Mouse (Mus musculus): Measurements from ENCODE around the gene Cluh. TPM values are rescaled to one million over a fixed set of nuclear protein-coding genes. Genes with fewer than 3 reads are reported as not detected.

Gene Cluh
- total and polyA plus RNA-seq, 2 experiments from 2014 or later = 21.3 to 87.1 TPM

DNA sequence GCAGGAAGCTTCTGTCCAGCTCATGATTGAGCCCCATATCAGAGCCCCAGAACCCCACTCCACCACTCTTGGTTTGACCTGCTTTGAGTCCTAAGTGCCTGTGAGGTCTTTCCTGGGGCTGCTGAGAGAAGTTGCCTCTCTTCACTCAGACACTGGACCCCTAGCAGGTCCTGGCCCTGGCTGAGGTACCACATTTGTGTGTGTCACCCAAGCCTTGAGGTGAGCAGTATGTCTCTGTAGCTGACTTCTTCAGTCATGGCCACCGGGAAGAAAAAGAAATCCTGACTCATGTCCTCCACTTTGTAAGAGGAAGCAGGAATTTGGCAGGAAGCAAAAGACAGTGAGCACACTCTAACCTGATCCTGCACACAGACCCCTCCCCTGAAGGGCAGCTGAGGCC is 9.7 kb upstream of the Cluh start:
- peaks cover 5% of the 10 kb centered on the region; the same call in 1 of the 2 replicates for H3K4me1 ChIP-seq (ENCODE audit: insufficient read depth, low read length)
- TF ChIP-seq CTCF (IDR thresholded peaks at IDR 0.05; ENCODE audit: low read depth) = no peak
- no peaks in the 10 kb centered on the region for H3K36me3 ChIP-seq (ENCODE audit: insufficient read depth, low read length)
- H3K27me3 ChIP-seq (ENCODE audit: insufficient read depth, low read length) = no peaks in the 10 kb centered on the region
- DNase-seq (ENCODE audit: low spot score) = no peak
- H3K27ac ChIP-seq = no peak overlapping the region
- H3K4me3 ChIP-seq (ENCODE audit: low read length) = no peak overlapping the region
- no peak for ATAC-seq
- WGBS = 72% methylated on average over 1 of the region's 1 CpGs
- no peaks in the 10 kb centered on the region for H3K9me3 ChIP-seq (ENCODE audit: low read length)
- no peak overlapping the region for H3K9ac ChIP-seq (replicated peaks; ENCODE audit: low read length)
- no peak overlapping the region for H3K4me2 ChIP-seq (ENCODE audit: low read depth, low read length)

DNA sequence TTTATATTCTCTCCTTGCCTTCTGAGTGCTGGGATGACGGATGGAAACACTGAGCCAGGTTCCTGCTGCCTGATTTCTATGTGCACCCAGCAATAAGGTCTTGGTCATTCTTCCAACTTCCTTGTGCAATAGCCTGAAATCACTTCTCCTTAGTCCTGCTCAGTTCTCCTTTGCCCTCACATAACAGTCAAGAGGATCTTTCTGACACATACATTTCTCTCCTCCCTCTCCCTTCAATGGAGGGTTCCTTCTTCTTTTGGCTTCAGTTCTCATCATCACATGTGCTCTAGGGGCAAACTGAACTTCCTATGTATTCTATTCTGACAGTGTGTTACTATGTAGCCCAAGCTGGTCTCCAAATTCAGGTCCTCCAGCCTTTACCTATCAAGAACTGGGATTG is 1.3 kb upstream of the Cluh start:
- H3K4me3 ChIP-seq (ENCODE audit: low read length) = no peak overlapping the region
- no peak for TF ChIP-seq CTCF (IDR thresholded peaks at IDR 0.05; ENCODE audit: low read depth)
- no peak for ATAC-seq
- H3K27ac ChIP-seq = no peak overlapping the region; the same call in 1 of the 2 replicates
- no peak overlapping the region for H3K9ac ChIP-seq (replicated peaks; ENCODE audit: low read length)
- no peaks in the 10 kb centered on the region for H3K27me3 ChIP-seq (ENCODE audit: insufficient read depth, low read length)
- no peaks in the 10 kb centered on the region for H3K36me3 ChIP-seq (ENCODE audit: insufficient read depth, low read length)
- H3K4me1 ChIP-seq (ENCODE audit: insufficient read depth, low read length) = peaks cover 22% of the 10 kb centered on the region
- H3K4me2 ChIP-seq (ENCODE audit: low read depth, low read length) = no peak overlapping the region
- no peak for DNase-seq (ENCODE audit: low spot score)
- WGBS = 84% methylated on average over 1 of the region's 1 CpGs
- no peaks in the 10 kb centered on the region for H3K9me3 ChIP-seq (ENCODE audit: low read length)

DNA sequence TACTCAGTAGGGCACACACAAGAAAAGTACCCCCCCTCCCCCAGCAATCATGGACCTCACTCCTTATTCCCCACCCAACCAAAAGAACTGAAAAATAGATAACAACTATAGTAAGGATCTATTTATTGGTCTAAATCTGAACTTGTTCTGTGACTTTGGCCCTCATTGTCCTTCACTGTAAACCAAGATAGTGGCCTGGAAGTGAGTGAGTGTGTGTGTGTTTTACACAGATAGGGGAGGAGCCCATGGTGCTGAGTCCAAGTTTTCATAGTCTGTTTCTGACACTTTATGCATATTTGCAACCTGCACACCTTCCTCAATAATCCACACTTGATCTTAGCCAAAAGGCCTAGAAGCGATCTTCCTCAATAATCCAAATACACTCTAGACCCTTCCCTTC is 619 bp upstream of the Cluh start:
- H3K4me3 ChIP-seq (ENCODE audit: low read length) = peak overlapping the region; percentile 83
- H3K36me3 ChIP-seq (ENCODE audit: insufficient read depth, low read length) = no peaks in the 10 kb centered on the region
- H3K9ac ChIP-seq (replicated peaks; ENCODE audit: low read length) = peak overlapping the region; percentile 90
- peaks cover 28% of the 10 kb centered on the region for H3K4me1 ChIP-seq (ENCODE audit: insufficient read depth, low read length)
- no peak for TF ChIP-seq CTCF (IDR thresholded peaks at IDR 0.05; ENCODE audit: low read depth)
- no peaks in the 10 kb centered on the region for H3K27me3 ChIP-seq (ENCODE audit: insufficient read depth, low read length)
- ATAC-seq (no peak; the same call in 1 of the 2 replicates), DNase-seq (ENCODE audit: low spot score) (no peak)
- H3K9me3 ChIP-seq (ENCODE audit: low read length) = no peaks in the 10 kb centered on the region
- H3K27ac ChIP-seq = peak overlapping the region; percentile 85
- H3K4me2 ChIP-seq (ENCODE audit: low read depth, low read length) = peak overlapping the region; percentile 82
- 6% methylated on average over 1 of the region's 1 CpGs for WGBS

DNA sequence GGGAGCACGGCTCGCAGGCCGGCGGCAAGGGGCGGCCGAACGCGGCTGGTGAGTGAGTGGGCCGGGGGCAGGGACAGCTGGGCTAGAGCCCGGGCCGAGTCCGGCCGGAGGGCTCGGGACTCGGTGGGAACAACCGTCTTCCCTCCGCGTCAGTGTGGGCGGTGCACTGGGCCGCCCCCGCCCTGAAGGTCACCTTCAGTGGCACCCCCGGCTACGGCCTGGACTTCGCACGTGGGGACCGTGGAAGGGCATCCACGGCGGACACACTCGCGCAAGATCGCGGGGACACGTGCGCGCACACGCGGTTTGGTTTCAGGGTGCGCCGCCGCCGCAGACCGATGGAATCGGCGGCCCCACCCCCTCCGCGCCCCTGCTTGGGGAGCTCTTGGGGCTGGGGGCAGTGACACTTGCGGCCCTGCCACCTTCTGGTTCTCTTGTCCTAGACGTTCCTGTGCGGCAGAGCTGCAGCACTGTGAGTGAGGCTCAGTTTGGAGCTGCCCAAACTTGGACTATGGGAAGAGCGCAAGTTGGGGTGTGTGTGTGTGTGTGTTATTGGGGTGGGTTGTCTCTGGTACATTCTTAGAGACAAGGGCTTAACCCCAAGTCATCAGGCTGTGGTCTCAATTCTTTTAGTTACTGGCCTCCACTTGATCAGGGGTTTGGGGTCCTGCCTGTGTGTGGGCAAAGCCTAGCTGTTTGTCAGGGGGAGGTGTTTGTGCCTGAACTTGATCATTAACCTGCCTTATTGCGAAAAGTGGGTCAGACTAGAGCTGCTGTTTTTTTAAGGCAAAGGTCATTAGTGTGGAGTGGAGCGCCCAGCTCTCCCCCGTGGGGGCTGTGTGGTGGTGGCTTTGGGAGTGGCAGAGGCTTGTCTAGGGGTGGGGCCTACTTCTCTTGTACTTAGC is 604 bp downstream of the Cluh start:
- H3K9ac ChIP-seq (replicated peaks; ENCODE audit: low read length) = peak overlapping the region; percentile 90
- no peaks in the 10 kb centered on the region for H3K9me3 ChIP-seq (ENCODE audit: low read length)
- peak overlapping the region; percentile 85 for H3K27ac ChIP-seq
- no peaks in the 10 kb centered on the region for H3K27me3 ChIP-seq (ENCODE audit: insufficient read depth, low read length)
- H3K4me2 ChIP-seq (ENCODE audit: low read depth, low read length) = peak overlapping the region; percentile 82
- DNase-seq (ENCODE audit: low spot score) (peak; percentile 48), ATAC-seq (peak; percentile 66; the same call in 1 of the 2 replicates)
- 0 out of 2 replicates have a peak, but pooled peaks have one; percentile 13 for TF ChIP-seq CTCF (IDR thresholded peaks at IDR 0.05; ENCODE audit: low read depth)
- under 1% methylated on average over 50 of the region's 53 CpGs for WGBS
- peak overlapping the region; percentile 83 for H3K4me3 ChIP-seq (ENCODE audit: low read length)
- peaks cover 28% of the 10 kb centered on the region for H3K4me1 ChIP-seq (ENCODE audit: insufficient read depth, low read length)
- H3K36me3 ChIP-seq (ENCODE audit: insufficient read depth, low read length) = no peaks in the 10 kb centered on the region

DNA sequence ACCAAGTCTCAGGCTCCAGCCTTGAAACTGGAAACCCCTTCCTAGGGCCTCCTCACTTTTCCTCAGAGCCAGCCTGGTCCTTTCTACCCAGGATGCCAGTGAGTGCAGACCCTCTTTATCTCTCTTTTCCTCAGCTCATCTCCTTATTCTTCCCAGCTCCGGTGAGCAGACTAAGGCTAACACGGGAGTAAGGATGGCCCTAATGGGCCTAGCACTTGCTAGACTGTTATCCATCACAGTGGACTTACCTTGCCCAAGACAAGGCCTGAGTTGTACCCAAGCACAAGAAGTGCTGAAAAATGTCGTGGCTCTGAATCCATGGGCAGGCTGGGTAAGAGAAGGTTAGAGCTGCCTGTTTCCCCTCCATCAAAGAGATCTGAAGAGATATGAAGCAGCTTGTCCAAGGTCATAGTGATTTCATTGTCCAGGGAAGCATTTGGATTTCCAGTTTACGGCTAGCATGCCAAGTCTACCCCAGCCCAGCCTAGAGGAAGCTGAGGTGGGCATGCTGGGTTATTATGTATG is 1.3 kb downstream of the Cluh start:
- no peaks in the 10 kb centered on the region for H3K27me3 ChIP-seq (ENCODE audit: insufficient read depth, low read length)
- H3K4me2 ChIP-seq (ENCODE audit: low read depth, low read length) = peak overlapping the region; percentile 82
- peak overlapping the region; percentile 83 for H3K4me3 ChIP-seq (ENCODE audit: low read length)
- no peaks in the 10 kb centered on the region for H3K36me3 ChIP-seq (ENCODE audit: insufficient read depth, low read length)
- peaks cover 28% of the 10 kb centered on the region for H3K4me1 ChIP-seq (ENCODE audit: insufficient read depth, low read length)
- no peaks in the 10 kb centered on the region for H3K9me3 ChIP-seq (ENCODE audit: low read length)
- DNase-seq (ENCODE audit: low spot score) = no peak
- no peak overlapping the region for H3K27ac ChIP-seq
- peak overlapping the region; percentile 90 for H3K9ac ChIP-seq (replicated peaks; ENCODE audit: low read length)
- no peak for TF ChIP-seq CTCF (IDR thresholded peaks at IDR 0.05; ENCODE audit: low read depth)
- WGBS = 59% methylated on average over 4 of the region's 4 CpGs
- no peak for ATAC-seq

DNA sequence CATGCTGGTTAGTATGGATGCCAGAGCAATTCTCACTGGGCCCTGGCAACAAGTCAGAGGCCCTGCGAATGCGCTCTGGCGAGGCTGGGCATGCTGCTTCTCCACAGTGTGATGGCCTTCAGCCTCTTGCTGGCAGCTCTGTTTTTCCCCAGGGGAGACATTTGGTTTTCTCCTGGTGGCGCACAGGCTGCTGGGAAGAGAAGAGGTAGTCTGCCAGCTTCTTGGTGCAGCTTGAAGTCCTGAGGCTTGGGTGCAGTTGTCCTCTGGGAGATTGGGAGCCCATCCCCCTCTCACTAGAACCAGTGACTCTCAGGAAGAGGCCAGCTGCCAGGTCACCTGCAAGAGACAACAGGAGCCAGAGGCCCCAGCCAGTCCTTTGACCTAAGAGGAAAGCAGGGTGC is 3.5 kb downstream of the Cluh start:
- Histone ChIP-seq H3K36me3 (ENCODE audit: insufficient read depth, low read length) (peaks cover 9% of the 10 kb centered on the region), H3K27ac (peak overlapping the region; percentile 61), H3K4me1 (ENCODE audit: insufficient read depth, low read length) (peaks cover 28% of the 10 kb centered on the region), H3K4me3 (ENCODE audit: low read length) (no peak overlapping the region), H3K9ac (replicated peaks; ENCODE audit: low read length) (0 out of 2 replicates have a peak overlapping the region, but pooled peaks have one; percentile 3), H3K9me3 (ENCODE audit: low read length) (no peaks in the 10 kb centered on the region), H3K4me2 (ENCODE audit: low read depth, low read length) (0 out of 2 replicates have a peak overlapping the region, but pooled peaks have one; percentile 2), H3K27me3 (ENCODE audit: insufficient read depth, low read length) (no peaks in the 10 kb centered on the region)
- WGBS = 23% methylated on average over 4 of the region's 4 CpGs
- TF ChIP-seq CTCF (IDR thresholded peaks at IDR 0.05; ENCODE audit: low read depth) = no peak
- ATAC-seq (peak; percentile 41; the same call in 1 of the 2 replicates), DNase-seq (ENCODE audit: low spot score) (peak; percentile 69)

All from hindbrain, postnatal 0 days (tissue).